Mouse (Mus musculus): ENCODE data around the gene P4ha1. TPM values are rescaled to one million over a fixed set of nuclear protein-coding genes. Genes with fewer than 3 reads are reported as not detected.

Gene P4ha1
- 1.2 and 1.7 TPM in 2 replicates for polyA plus RNA-seq (2012; rRNA removed)

- Histone ChIP-seq H3K36me3 (ENCODE audit: control insufficient read depth, insufficient read depth, low read length) (no peaks in the 10 kb centered on the region), H3K27ac (ENCODE audit: insufficient read depth, low read depth, low read length) (peak within 1 kb of the TSS; percentile 50), H3K4me1 (ENCODE audit: control insufficient read depth, insufficient read depth, insufficient read length, low read length) (no peaks in the 10 kb centered on the region), H3K4me3 (ENCODE audit: low read depth, low read length) (peak within 1 kb of the TSS; percentile 64), H3K27me3 (ENCODE audit: control insufficient read depth, insufficient read depth, low read length) (no peaks in the 10 kb centered on the region)
- WGBS = under 1% methylated on average over 39 of the region's 39 CpGs
- TF ChIP-seq CTCF (IDR thresholded peaks at IDR 0.05; ENCODE audit: extremely low read depth, insufficient read length, insufficient replicate concordance, low read depth, low read length) (peak; percentile 58; the same call in 1 of the 2 replicates), POLR2A (IDR thresholded peaks at IDR 0.05; ENCODE audit: low read depth, low read length) (peak; percentile 97)
These were observed at the start of gene P4ha1 for GRCm38 (mm10) chr10:59323100-59323487. P4ha1 (plus strand) TSS chr10:59323296.

- TF ChIP-seq POLR2A (IDR thresholded peaks at IDR 0.05; ENCODE audit: low read depth, low read length) (no peak), CTCF (IDR thresholded peaks at IDR 0.05; ENCODE audit: extremely low read depth, insufficient read length, insufficient replicate concordance, low read depth, low read length) (no peak)
- Histone ChIP-seq H3K27me3 (ENCODE audit: control insufficient read depth, insufficient read depth, low read length) (no peaks in the 10 kb centered on the region), H3K4me1 (ENCODE audit: control insufficient read depth, insufficient read depth, insufficient read length, low read length) (peaks cover 13% of the 10 kb centered on the region; the same call in 1 of the 2 replicates), H3K27ac (ENCODE audit: insufficient read depth, low read depth, low read length) (no peak overlapping the region), H3K4me3 (ENCODE audit: low read depth, low read length) (no peak overlapping the region), H3K36me3 (ENCODE audit: control insufficient read depth, insufficient read depth, low read length) (no peaks in the 10 kb centered on the region)
- 82% methylated on average over 5 of the region's 5 CpGs for WGBS
These were observed 47.4 kb upstream of the P4ha1 start for GRCm38 (mm10) chr10:59275745-59276144.

- H3K27me3 ChIP-seq (ENCODE audit: control insufficient read depth, insufficient read depth, low read length) = no peaks in the 10 kb centered on the region
- no peaks in the 10 kb centered on the region for H3K36me3 ChIP-seq (ENCODE audit: control insufficient read depth, insufficient read depth, low read length)
- 0 out of 2 replicates have a peak overlapping the region, but pooled peaks have one; percentile 23 for H3K4me3 ChIP-seq (ENCODE audit: low read depth, low read length)
- TF ChIP-seq POLR2A (IDR thresholded peaks at IDR 0.05; ENCODE audit: low read depth, low read length) (no peak), CTCF (IDR thresholded peaks at IDR 0.05; ENCODE audit: extremely low read depth, insufficient read length, insufficient replicate concordance, low read depth, low read length) (no peak)
- peaks cover 7% of the 10 kb centered on the region; the same call in 1 of the 2 replicates for H3K4me1 ChIP-seq (ENCODE audit: control insufficient read depth, insufficient read depth, insufficient read length, low read length)
- H3K27ac ChIP-seq (ENCODE audit: insufficient read depth, low read depth, low read length) = peak overlapping the region; percentile 76
- WGBS = 9% methylated on average over 10 of the region's 10 CpGs
These were observed 46.0 kb upstream of the P4ha1 start for GRCm38 (mm10) chr10:59277116-59277515.

- no peak overlapping the region for H3K4me3 ChIP-seq (ENCODE audit: low read depth, low read length)
- no peak overlapping the region for H3K27ac ChIP-seq (ENCODE audit: insufficient read depth, low read depth, low read length)
- H3K27me3 ChIP-seq (ENCODE audit: control insufficient read depth, insufficient read depth, low read length) = no peaks in the 10 kb centered on the region
- H3K36me3 ChIP-seq (ENCODE audit: control insufficient read depth, insufficient read depth, low read length) = no peaks in the 10 kb centered on the region
- 33% methylated on average over 5 of the region's 5 CpGs for WGBS
- H3K4me1 ChIP-seq (ENCODE audit: control insufficient read depth, insufficient read depth, insufficient read length, low read length) = peaks cover 7% of the 10 kb centered on the region; the same call in 1 of the 2 replicates
- TF ChIP-seq POLR2A (IDR thresholded peaks at IDR 0.05; ENCODE audit: low read depth, low read length) (no peak), CTCF (IDR thresholded peaks at IDR 0.05; ENCODE audit: extremely low read depth, insufficient read length, insufficient replicate concordance, low read depth, low read length) (no peak)
These were observed 45.2 kb upstream of the P4ha1 start for GRCm38 (mm10) chr10:59277729-59278475.

- no peaks in the 10 kb centered on the region for H3K36me3 ChIP-seq (ENCODE audit: control insufficient read depth, insufficient read depth, low read length)
- H3K4me1 ChIP-seq (ENCODE audit: control insufficient read depth, insufficient read depth, insufficient read length, low read length) = 0 out of 2 replicates have a peak, but pooled peaks cover 3% of the 10 kb centered on the region
- 69% methylated on average over 3 of the region's 3 CpGs for WGBS
- no peak for TF ChIP-seq CTCF (IDR thresholded peaks at IDR 0.05; ENCODE audit: extremely low read depth, insufficient read length, insufficient replicate concordance, low read depth, low read length)
- TF ChIP-seq POLR2A (IDR thresholded peaks at IDR 0.05; ENCODE audit: low read depth, low read length) = no peak
- H3K27me3 ChIP-seq (ENCODE audit: control insufficient read depth, insufficient read depth, low read length) = no peaks in the 10 kb centered on the region
- H3K4me3 ChIP-seq (ENCODE audit: low read depth, low read length) = no peak overlapping the region
- no peak overlapping the region for H3K27ac ChIP-seq (ENCODE audit: insufficient read depth, low read depth, low read length)
These were observed 39.9 kb upstream of the P4ha1 start for GRCm38 (mm10) chr10:59283164-59283563.

GRCm38 (mm10) chr10:59283749-59284148 lies 39.3 kb upstream of the P4ha1 start:
- H3K4me1 ChIP-seq (ENCODE audit: control insufficient read depth, insufficient read depth, insufficient read length, low read length) = 0 out of 2 replicates have a peak, but pooled peaks cover 3% of the 10 kb centered on the region
- H3K4me3 ChIP-seq (ENCODE audit: low read depth, low read length) = no peak overlapping the region
- no peak overlapping the region for H3K27ac ChIP-seq (ENCODE audit: insufficient read depth, low read depth, low read length)
- no peaks in the 10 kb centered on the region for H3K36me3 ChIP-seq (ENCODE audit: control insufficient read depth, insufficient read depth, low read length)
- WGBS = 93% methylated on average over 1 of the region's 1 CpGs
- H3K27me3 ChIP-seq (ENCODE audit: control insufficient read depth, insufficient read depth, low read length) = no peaks in the 10 kb centered on the region
- TF ChIP-seq CTCF (IDR thresholded peaks at IDR 0.05; ENCODE audit: extremely low read depth, insufficient read length, insufficient replicate concordance, low read depth, low read length) = no peak
- TF ChIP-seq POLR2A (IDR thresholded peaks at IDR 0.05; ENCODE audit: low read depth, low read length) = no peak

- Histone ChIP-seq H3K4me3 (ENCODE audit: low read depth, low read length) (no peak overlapping the region), H3K4me1 (ENCODE audit: control insufficient read depth, insufficient read depth, insufficient read length, low read length) (0 out of 2 replicates have a peak, but pooled peaks cover 3% of the 10 kb centered on the region), H3K27ac (ENCODE audit: insufficient read depth, low read depth, low read length) (no peak overlapping the region), H3K27me3 (ENCODE audit: control insufficient read depth, insufficient read depth, low read length) (no peaks in the 10 kb centered on the region), H3K36me3 (ENCODE audit: control insufficient read depth, insufficient read depth, low read length) (no peaks in the 10 kb centered on the region)
- WGBS = 69% methylated on average over 5 of the region's 5 CpGs
- TF ChIP-seq CTCF (IDR thresholded peaks at IDR 0.05; ENCODE audit: extremely low read depth, insufficient read length, insufficient replicate concordance, low read depth, low read length) (no peak), POLR2A (IDR thresholded peaks at IDR 0.05; ENCODE audit: low read depth, low read length) (no peak)
These were observed 37.6 kb upstream of the P4ha1 start for GRCm38 (mm10) chr10:59285530-59285929.
